Mouse (Mus musculus): Measurements from ENCODE around the gene A4gnt. TPM values are rescaled to one million over a fixed set of nuclear protein-coding genes. Genes with fewer than 3 reads are reported as not detected.

A4gnt gene
- polyA plus RNA-seq, 1 experiment from 2014 or later = not detected

DNA sequence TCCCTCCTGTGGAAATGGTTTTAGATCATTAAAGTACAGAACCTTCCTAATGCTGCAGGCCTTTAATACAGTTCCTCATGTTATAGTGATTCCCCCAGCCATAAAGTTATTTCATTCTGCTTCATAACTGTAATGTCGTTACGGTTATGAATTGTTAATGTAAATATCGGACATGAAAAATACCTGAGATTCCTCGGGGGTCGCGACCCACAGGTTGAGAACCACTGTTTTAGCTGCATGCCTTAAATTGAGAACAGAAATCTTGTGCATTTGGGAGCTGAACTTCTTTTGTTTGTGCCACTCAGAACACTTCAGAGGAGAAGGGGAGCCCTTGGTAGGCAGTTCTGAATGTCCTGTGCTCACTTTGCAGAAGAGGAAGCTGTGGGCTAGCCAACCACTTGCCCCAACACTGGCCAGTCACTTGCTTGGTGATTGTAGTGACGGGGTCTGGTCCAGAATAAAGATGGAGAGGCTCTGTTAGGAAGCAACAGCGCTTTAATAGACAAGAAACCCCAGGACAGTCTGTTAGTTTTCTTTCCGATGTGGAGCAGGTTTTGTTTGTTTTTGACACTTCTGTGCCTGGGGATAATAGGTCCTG is 18.3 kb downstream of the A4gnt start:
- Histone ChIP-seq H3K27ac (ENCODE audit: low read length) (peak overlapping the region; percentile 81), H3K9me3 (ENCODE audit: low read length) (no peaks in the 10 kb centered on the region), H3K4me3 (ENCODE audit: low read depth, low read length) (peak overlapping the region; percentile 50), H3K9ac (replicated peaks; ENCODE audit: low read depth) (peak overlapping the region; percentile 63), H3K27me3 (replicated peaks; ENCODE audit: insufficient read depth, low read length) (no peaks in the 10 kb centered on the region), H3K4me2 (replicated peaks; ENCODE audit: low read depth, low read length) (peak overlapping the region; percentile 81), H3K36me3 (ENCODE audit: insufficient read depth, low read length) (no peaks in the 10 kb centered on the region), H3K4me1 (ENCODE audit: insufficient read depth, low read depth, low read length) (no peaks in the 10 kb centered on the region; the same call in 1 of the 2 replicates)
- no peak for TF ChIP-seq CTCF (IDR thresholded peaks at IDR 0.05)
- TF ChIP-seq EP300 (IDR thresholded peaks at IDR 0.05) = 0 out of 2 replicates have a peak, but pooled peaks have one; percentile 12
- peak; percentile 27 for DNase-seq (ENCODE audit: low spot score)
- ATAC-seq = no peak
- 34% methylated on average over 9 of the region's 9 CpGs for WGBS

GRCm38 (mm10) chr9:99631781-99632180 is 19.5 kb downstream of the A4gnt start:
- DNase-seq (ENCODE audit: low spot score) (peak; percentile 36), ATAC-seq (no peak)
- WGBS = 55% methylated on average over 2 of the region's 2 CpGs
- Histone ChIP-seq H3K36me3 (ENCODE audit: insufficient read depth, low read length) (no peaks in the 10 kb centered on the region), H3K9ac (replicated peaks; ENCODE audit: low read depth) (no peak overlapping the region), H3K4me1 (ENCODE audit: insufficient read depth, low read depth, low read length) (no peaks in the 10 kb centered on the region; the same call in 1 of the 2 replicates), H3K9me3 (ENCODE audit: low read length) (no peaks in the 10 kb centered on the region), H3K4me2 (replicated peaks; ENCODE audit: low read depth, low read length) (peak overlapping the region; percentile 33; the same call in 1 of the 2 replicates), H3K4me3 (ENCODE audit: low read depth, low read length) (no peak overlapping the region), H3K27ac (ENCODE audit: low read length) (0 out of 2 replicates have a peak overlapping the region, but pooled peaks have one; percentile 26), H3K27me3 (replicated peaks; ENCODE audit: insufficient read depth, low read length) (no peaks in the 10 kb centered on the region)
- TF ChIP-seq CTCF (IDR thresholded peaks at IDR 0.05) (no peak), EP300 (IDR thresholded peaks at IDR 0.05) (no peak)

GRCm38 (mm10) chr9:99632264-99632663 is 20.0 kb downstream of the A4gnt start:
- Histone ChIP-seq H3K27ac (ENCODE audit: low read length) (no peak overlapping the region), H3K4me3 (ENCODE audit: low read depth, low read length) (no peak overlapping the region), H3K27me3 (replicated peaks; ENCODE audit: insufficient read depth, low read length) (no peaks in the 10 kb centered on the region), H3K9ac (replicated peaks; ENCODE audit: low read depth) (no peak overlapping the region), H3K36me3 (ENCODE audit: insufficient read depth, low read length) (no peaks in the 10 kb centered on the region), H3K4me2 (replicated peaks; ENCODE audit: low read depth, low read length) (peak overlapping the region; percentile 33; the same call in 1 of the 2 replicates), H3K4me1 (ENCODE audit: insufficient read depth, low read depth, low read length) (no peaks in the 10 kb centered on the region; the same call in 1 of the 2 replicates), H3K9me3 (ENCODE audit: low read length) (no peaks in the 10 kb centered on the region)
- WGBS = 48% methylated on average over 8 of the region's 8 CpGs
- no peak for TF ChIP-seq EP300 (IDR thresholded peaks at IDR 0.05)
- peak; percentile 43 for TF ChIP-seq CTCF (IDR thresholded peaks at IDR 0.05)
- DNase-seq (ENCODE audit: low spot score) (peak; percentile 59), ATAC-seq (peak; percentile 41)

GRCm38 (mm10) chr9:99636776-99637175 is 24.5 kb downstream of the A4gnt start:
- no peak for ATAC-seq
- DNase-seq (ENCODE audit: low spot score) = no peak
- Histone ChIP-seq H3K27ac (ENCODE audit: low read length) (no peak overlapping the region), H3K4me2 (replicated peaks; ENCODE audit: low read depth, low read length) (no peak overlapping the region), H3K36me3 (ENCODE audit: insufficient read depth, low read length) (peaks cover 8% of the 10 kb centered on the region), H3K9me3 (ENCODE audit: low read length) (no peaks in the 10 kb centered on the region), H3K4me1 (ENCODE audit: insufficient read depth, low read depth, low read length) (no peaks in the 10 kb centered on the region; the same call in 1 of the 2 replicates), H3K27me3 (replicated peaks; ENCODE audit: insufficient read depth, low read length) (no peaks in the 10 kb centered on the region), H3K9ac (replicated peaks; ENCODE audit: low read depth) (no peak overlapping the region), H3K4me3 (ENCODE audit: low read depth, low read length) (no peak overlapping the region)
- 91% methylated on average over 1 of the region's 1 CpGs for WGBS
- TF ChIP-seq EP300 (IDR thresholded peaks at IDR 0.05) = no peak
- no peak for TF ChIP-seq CTCF (IDR thresholded peaks at IDR 0.05)

DNA sequence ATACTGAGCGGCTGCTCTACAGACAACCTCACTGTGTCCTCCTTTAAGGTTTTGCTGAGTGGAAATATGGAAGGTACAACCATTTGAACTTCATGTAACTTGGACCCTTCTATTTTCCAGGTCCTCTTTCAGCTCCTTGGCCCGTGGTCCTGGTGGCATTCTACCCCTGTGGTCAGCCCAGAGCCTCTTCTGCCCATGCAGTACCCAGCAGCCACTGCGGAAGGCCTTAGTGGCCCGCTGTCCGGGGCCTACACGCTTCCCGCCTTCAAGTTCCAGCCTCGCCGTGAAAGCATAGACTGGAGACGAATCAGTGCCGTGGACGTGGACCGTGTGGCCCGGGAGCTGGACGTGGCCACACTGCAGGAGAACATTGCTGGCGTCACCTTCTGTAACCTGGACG is 24.9 kb downstream of the A4gnt start:
- Histone ChIP-seq H3K4me3 (ENCODE audit: low read depth, low read length) (no peak overlapping the region), H3K4me2 (replicated peaks; ENCODE audit: low read depth, low read length) (no peak overlapping the region), H3K9me3 (ENCODE audit: low read length) (no peaks in the 10 kb centered on the region), H3K4me1 (ENCODE audit: insufficient read depth, low read depth, low read length) (no peaks in the 10 kb centered on the region), H3K9ac (replicated peaks; ENCODE audit: low read depth) (no peak overlapping the region), H3K27me3 (replicated peaks; ENCODE audit: insufficient read depth, low read length) (no peaks in the 10 kb centered on the region), H3K27ac (ENCODE audit: low read length) (no peak overlapping the region), H3K36me3 (ENCODE audit: insufficient read depth, low read length) (peaks cover 8% of the 10 kb centered on the region)
- WGBS = 92% methylated on average over 17 of the region's 17 CpGs
- DNase-seq (ENCODE audit: low spot score) (no peak), ATAC-seq (no peak)
- no peak for TF ChIP-seq EP300 (IDR thresholded peaks at IDR 0.05)
- no peak for TF ChIP-seq CTCF (IDR thresholded peaks at IDR 0.05)

- Histone ChIP-seq H3K27ac (ENCODE audit: low read length) (no peak overlapping the region), H3K4me1 (ENCODE audit: insufficient read depth, low read depth, low read length) (no peaks in the 10 kb centered on the region), H3K4me2 (replicated peaks; ENCODE audit: low read depth, low read length) (no peak overlapping the region), H3K4me3 (ENCODE audit: low read depth, low read length) (no peak overlapping the region), H3K9ac (replicated peaks; ENCODE audit: low read depth) (no peak overlapping the region), H3K9me3 (ENCODE audit: low read length) (no peaks in the 10 kb centered on the region), H3K27me3 (replicated peaks; ENCODE audit: insufficient read depth, low read length) (no peaks in the 10 kb centered on the region), H3K36me3 (ENCODE audit: insufficient read depth, low read length) (peaks cover 8% of the 10 kb centered on the region)
- WGBS = 93% methylated on average over 13 of the region's 13 CpGs
- ATAC-seq = no peak
- TF ChIP-seq CTCF (IDR thresholded peaks at IDR 0.05) (no peak), EP300 (IDR thresholded peaks at IDR 0.05) (no peak)
- no peak for DNase-seq (ENCODE audit: low spot score)
These were observed 25.4 kb downstream of the A4gnt start for GRCm38 (mm10) chr9:99637736-99638135.
